Mouse (Mus musculus): ENCODE results near the gene 3110040M04Rik.

DNA sequence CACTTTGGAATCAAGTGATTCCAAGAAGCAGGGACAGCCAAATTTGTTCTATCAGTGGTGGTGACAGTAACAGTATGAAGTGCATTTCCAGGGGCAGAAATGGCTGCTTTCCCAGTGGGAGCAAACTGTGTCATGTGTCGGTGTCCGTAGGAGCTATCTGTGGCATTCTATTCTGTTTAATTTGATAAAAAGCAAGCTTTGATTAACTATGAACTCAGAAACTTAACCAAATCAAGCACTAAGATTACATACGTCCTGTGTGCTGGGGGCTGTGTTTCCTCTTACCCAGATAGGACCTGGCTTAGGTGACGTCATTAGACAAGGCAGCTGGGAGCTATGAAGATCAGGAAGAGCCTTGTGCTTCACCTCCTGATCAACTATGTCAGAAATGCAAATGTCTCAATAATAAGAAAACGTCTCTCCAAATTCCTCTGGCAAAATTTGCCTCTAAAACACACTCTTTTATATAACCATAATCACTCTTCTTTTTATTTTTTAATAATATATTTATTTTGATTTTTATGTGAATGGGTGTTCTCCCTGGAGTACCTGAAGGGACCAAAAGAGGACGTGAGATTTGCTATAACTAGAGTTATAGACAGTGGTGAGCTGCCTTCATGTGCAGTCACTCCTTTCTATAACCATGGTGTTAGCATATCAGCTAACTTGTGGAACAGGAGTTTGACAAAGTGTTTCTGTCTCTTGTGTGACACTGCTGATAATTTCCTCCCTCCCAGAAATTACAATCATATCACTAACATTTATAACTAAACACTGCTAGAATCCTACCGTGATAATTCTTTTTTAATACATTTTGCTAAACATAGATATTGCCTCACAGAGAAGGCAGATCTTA, 46.9 kb upstream of the 3110040M04Rik start:
- TF ChIP-seq CTCF (IDR thresholded peaks at IDR 0.05; ENCODE audit: low read depth, low read length) (no peak), EP300 (IDR thresholded peaks at IDR 0.05; ENCODE audit: insufficient read depth, low read depth, low read length) (no peak), POLR2A (IDR thresholded peaks at IDR 0.05; ENCODE audit: insufficient read depth, low read length) (no peak)
